Mouse (Mus musculus) adrenal gland, postnatal 4 days (tissue): Measurements from ENCODE around the gene Drg1. TPM values are rescaled to one million over a fixed set of nuclear protein-coding genes. Genes with fewer than 3 reads are reported as not detected.
"Not testable (repeated sequence)": the region's sequence is repeated elsewhere in the genome, so short reads cannot be mapped to it uniquely, and the experiment has no call there.

ENCODE experiments used
- DNase-seq, 2 experiments: peaks; one replicate each; pipeline ENCODE4 v3.0.0; 2021 to 2022; ENCODE audit warnings: low spot score in 2 of 2, mixed read lengths in 2 of 2
- total RNA-seq, 2 experiments: library from RNA; stranded (reverse); gene quantifications; 2 replicates each; pipeline ENCODE4 v1.2.3; 2021

Drg1 gene
- total RNA-seq, 2 experiments from 2014 or later = 116 to 117 TPM

DNA sequence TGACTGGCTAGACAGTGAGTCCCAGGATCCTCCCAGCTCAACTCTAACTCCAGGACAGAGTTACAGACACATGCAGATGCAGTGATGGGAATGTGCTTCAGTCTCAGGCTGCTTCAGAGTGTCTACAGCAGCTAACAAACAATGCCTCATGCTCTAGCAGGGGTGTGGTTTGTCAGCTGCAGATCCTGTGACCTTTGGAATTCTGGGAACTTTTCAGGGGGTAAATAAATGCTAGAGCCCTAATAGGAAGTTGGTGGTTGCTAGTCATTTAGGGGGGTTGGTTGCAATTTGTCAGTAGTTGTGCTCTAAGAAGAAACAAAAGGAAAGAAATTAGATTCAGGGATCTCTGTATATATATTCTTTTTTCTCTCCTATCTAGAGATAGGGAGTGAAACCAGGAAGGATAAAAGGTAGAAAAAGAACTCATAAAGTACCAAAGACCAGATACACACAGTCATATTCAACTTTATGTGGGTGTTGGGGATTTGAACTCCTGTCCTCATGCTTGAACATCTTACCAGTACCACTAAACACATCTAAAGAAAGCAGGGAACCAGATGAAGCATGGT is 125.2 kb downstream of the Drg1 start:
- not testable (repeated sequence) for DNase-seq

DNA sequence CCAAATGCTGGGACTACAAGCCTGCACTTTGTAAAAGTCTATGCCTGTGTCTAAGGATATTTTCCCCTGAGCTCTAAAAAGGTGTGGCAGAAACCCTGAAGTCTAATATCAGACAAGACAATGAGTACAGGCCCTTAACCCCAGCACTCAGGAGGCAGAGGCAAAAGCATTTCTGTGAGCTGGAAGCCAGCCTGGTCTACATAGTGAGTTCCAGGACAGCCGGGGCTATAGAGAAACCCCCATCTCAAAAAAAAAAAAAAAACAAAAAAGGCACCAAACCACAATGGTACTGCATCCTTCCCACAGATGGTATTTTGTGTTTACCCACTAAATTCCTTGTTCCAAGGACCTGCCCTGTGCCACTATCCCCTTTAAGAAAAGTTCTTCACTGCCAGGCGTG is 127.9 kb downstream of the Drg1 start:
- DNase-seq = peak; percentile 65 to 73

Other genes with a start within 250 kb of the Drg1 start
- 100 to 1,000 TPM in 1 of 2 experiments, 10 to 100 TPM in 1; 95.0 to 117 TPM for gene Sfi1, start 73.0 kb downstream of the Drg1 start, total RNA-seq
- 10 to 100 TPM; 83.8 to 86.9 TPM for gene Eif4enif1, start 64.0 kb downstream of the Drg1 start, total RNA-seq
- 10 to 100 TPM; 67.7 to 72.5 TPM for gene Patz1, start 22.5 kb upstream of the Drg1 start, total RNA-seq
- 10 to 100 TPM; 31.9 to 32.2 TPM for gene Pik3ip1, start 64.0 kb upstream of the Drg1 start, total RNA-seq
- 10 to 100 TPM; 42.8 to 44.0 TPM for gene Limk2, start 142.8 kb upstream of the Drg1 start, total RNA-seq
- 10 to 100 TPM; 33.7 to 35.6 TPM for gene Rnf185, start 185.9 kb upstream of the Drg1 start, total RNA-seq
- gene Pla2g3, start 221.9 kb upstream of the Drg1 start, total RNA-seq = under 1 TPM; 0.20 to 0.22 TPM
- gene Inpp5j, start 238.4 kb upstream of the Drg1 start, total RNA-seq = 1 to 10 TPM; 1.8 to 2.2 TPM
- gene Selenom, start 248.3 kb upstream of the Drg1 start, total RNA-seq = 10 to 100 TPM; 50.1 to 58.0 TPM